Mouse (Mus musculus) small intestine, adult 2 months (tissue): ENCODE results near the gene Hs2st1. TPM values are rescaled to one million over a fixed set of nuclear protein-coding genes. Genes with fewer than 3 reads are reported as not detected.

Experiments used
- H3K27ac ChIP-seq: fragments of 200-500 bp; 2 replicates; pipeline ENCODE4 v1.5.1; 2012; ENCODE audit warnings: low read depth, low read length, control low read depth, inconsistent platforms; ENCODE audit not compliant: insufficient read depth
- H3K27me3 ChIP-seq: fragments of 200-500 bp; 2 replicates; pipeline ENCODE4 v1.6.1; 2012; ENCODE audit warnings: mild to moderate bottlenecking, moderate library complexity, low read length, inconsistent platforms; ENCODE audit not compliant: control insufficient read depth, insufficient read depth
- H3K36me3 ChIP-seq: fragments of 200-500 bp; 2 replicates; pipeline ENCODE4 v1.6.1; 2012; ENCODE audit warnings: mild to moderate bottlenecking, low read length, control low read depth, inconsistent platforms; ENCODE audit not compliant: control insufficient read depth, insufficient read depth
- H3K4me1 ChIP-seq: fragments of 200-500 bp; 2 replicates; pipeline ENCODE4 v1.6.1; 2012; ENCODE audit warnings: low read length, inconsistent platforms, mixed read lengths; ENCODE audit not compliant: control insufficient read depth, insufficient read depth, insufficient read length
- H3K4me3 ChIP-seq: fragments of 200-500 bp; 2 replicates; pipeline ENCODE4 v1.5.1; 2012; ENCODE audit warnings: low read depth, mild to moderate bottlenecking, control low read depth, inconsistent platforms, low read length, moderate library complexity
- CTCF ChIP-seq: fragments of 200-500 bp; IDR thresholded peaks from 2 replicates; pipeline ENCODE4 v1.5.1; 2012; ENCODE audit warnings: low read depth, mild to moderate bottlenecking, control low read depth, inconsistent platforms, low read length, moderate library complexity, mixed read lengths; ENCODE audit not compliant: insufficient replicate concordance, insufficient read length; ENCODE audit errors: extremely low read depth
- POLR2A ChIP-seq: fragments of 200-500 bp; IDR thresholded peaks from 2 replicates; pipeline ENCODE4 v1.6.1; 2012; ENCODE audit warnings: low read depth, mild to moderate bottlenecking, control low read depth, inconsistent platforms, low read length, moderate library complexity
- WGBS: fragments of 180-500 bp; shearing (Covaris S2); methylation state at CpG from one replicate; pipeline ENCODE4 v1.1.7; 2018; 5-methylcytosine and 5-hydroxymethylcytosine counted together
- polyA plus RNA-seq: library from polyadenylated mRNA; depleted of rRNA; stranded (reverse); fragments of >200 nt; gene quantifications from 2 replicates; pipeline ENCODE4 v1.2.3, GENCODE M21; 2012

Hs2st1 gene
- polyA plus RNA-seq, 1 experiment, result 2.3 TPM

GRCm38 (mm10) chr3:144577366-144578340 is 7.7 kb upstream of the Hs2st1 start:
- TF ChIP-seq CTCF (no peak), POLR2A (no peak)
- Histone ChIP-seq H3K4me3 (no peak overlapping the region), H3K36me3 (peaks cover 23% of the 10 kb centered on the region), H3K27me3 (no peaks in the 10 kb centered on the region), H3K4me1 (peaks cover 11% of the 10 kb centered on the region), H3K27ac (no peak overlapping the region)
- WGBS, result 47% methylated on average over 10 of the region's 10 CpGs

GRCm38 (mm10) chr3:144574256-144574655 is 4.3 kb upstream of the Hs2st1 start:
- Histone ChIP-seq H3K4me1 (peaks cover 11% of the 10 kb centered on the region; the same call in 1 of the 2 replicates), H3K4me3 (no peak overlapping the region), H3K36me3 (peaks cover 16% of the 10 kb centered on the region), H3K27ac (no peak overlapping the region), H3K27me3 (no peaks in the 10 kb centered on the region)
- TF ChIP-seq CTCF, result no peak
- no peak for TF ChIP-seq POLR2A
- WGBS, result 84% methylated on average over 7 of the region's 7 CpGs

- H3K36me3 ChIP-seq, result peaks cover 5% of the 10 kb centered on the region; the same call in 1 of the 2 replicates
- peak overlapping the region; percentile 95 for H3K27ac ChIP-seq
- TF ChIP-seq CTCF, result no peak
- no peak for TF ChIP-seq POLR2A
- peak overlapping the region; percentile 86 for H3K4me3 ChIP-seq
- no peaks in the 10 kb centered on the region for H3K27me3 ChIP-seq
- under 1% methylated on average over 25 of the region's 25 CpGs for WGBS
- peaks cover 10% of the 10 kb centered on the region; the same call in 1 of the 2 replicates for H3K4me1 ChIP-seq
These were observed 971 bp upstream of the Hs2st1 start for GRCm38 (mm10) chr3:144570816-144571487.

GRCm38 (mm10) chr3:144569401-144569971 is 495 bp downstream of the Hs2st1 start:
- Histone ChIP-seq H3K4me1 (peaks cover 10% of the 10 kb centered on the region; the same call in 1 of the 2 replicates), H3K36me3 (peaks cover 5% of the 10 kb centered on the region; the same call in 1 of the 2 replicates), H3K4me3 (peak overlapping the region; percentile 87), H3K27me3 (no peaks in the 10 kb centered on the region), H3K27ac (no peak overlapping the region)
- WGBS, result under 1% methylated on average over 47 of the region's 47 CpGs
- TF ChIP-seq CTCF (no peak), POLR2A (no peak)

- Histone ChIP-seq H3K4me1 (peaks cover 9% of the 10 kb centered on the region; the same call in 1 of the 2 replicates), H3K4me3 (peak overlapping the region; percentile 87), H3K27ac (no peak overlapping the region), H3K27me3 (no peaks in the 10 kb centered on the region), H3K36me3 (peaks cover 4% of the 10 kb centered on the region; the same call in 1 of the 2 replicates)
- TF ChIP-seq POLR2A (no peak), CTCF (no peak)
- under 1% methylated on average over 21 of the region's 21 CpGs for WGBS
These were observed 1.1 kb downstream of the Hs2st1 start for GRCm38 (mm10) chr3:144568861-144569361.

GRCm38 (mm10) chr3:144565212-144565611 is 4.8 kb downstream of the Hs2st1 start:
- Histone ChIP-seq H3K36me3 (no peaks in the 10 kb centered on the region), H3K4me1 (no peaks in the 10 kb centered on the region), H3K27ac (no peak overlapping the region), H3K4me3 (no peak overlapping the region), H3K27me3 (no peaks in the 10 kb centered on the region)
- TF ChIP-seq CTCF (no peak), POLR2A (no peak)
- WGBS, result 87% methylated on average over 7 of the region's 7 CpGs
